Mouse (Mus musculus) fibroblast of lung, adult 2 months (primary cell): ENCODE data around the gene Gm21797.
"Not testable (repeated sequence)": the region's sequence is repeated elsewhere in the genome, so short reads cannot be mapped to it uniquely, and the experiment has no call there.

Source experiments
- DNase-seq: peaks from one replicate; pipeline ENCODE4 v3.0.0-alpha.2; 2011; ENCODE audit warnings: low read depth

The Gm21797 gene

DNA sequence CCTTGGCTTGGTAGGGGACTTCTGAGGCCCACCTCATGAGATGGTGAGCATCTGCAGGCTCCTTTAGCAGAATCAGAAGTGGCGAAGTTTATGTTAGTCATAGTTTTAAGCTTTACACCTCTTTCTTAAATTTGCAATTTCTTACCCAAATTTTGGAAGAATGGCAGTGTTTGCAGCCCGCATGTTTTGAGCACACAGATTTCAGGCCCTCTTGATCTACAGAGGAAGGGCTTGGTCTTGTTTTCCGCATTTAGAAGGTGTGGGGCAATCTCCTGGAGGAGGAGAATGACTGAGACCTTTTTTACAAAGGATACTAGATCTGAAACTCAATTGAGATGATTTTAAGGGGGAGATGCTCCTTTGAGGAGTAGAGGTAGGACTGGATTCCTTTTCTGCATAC lies at the start of gene Gm21797:
Gene Gm21797 (minus strand): TSS at position 101 of the 400 bp plus-strand sequence.
- DNase-seq = not testable (repeated sequence)

DNA sequence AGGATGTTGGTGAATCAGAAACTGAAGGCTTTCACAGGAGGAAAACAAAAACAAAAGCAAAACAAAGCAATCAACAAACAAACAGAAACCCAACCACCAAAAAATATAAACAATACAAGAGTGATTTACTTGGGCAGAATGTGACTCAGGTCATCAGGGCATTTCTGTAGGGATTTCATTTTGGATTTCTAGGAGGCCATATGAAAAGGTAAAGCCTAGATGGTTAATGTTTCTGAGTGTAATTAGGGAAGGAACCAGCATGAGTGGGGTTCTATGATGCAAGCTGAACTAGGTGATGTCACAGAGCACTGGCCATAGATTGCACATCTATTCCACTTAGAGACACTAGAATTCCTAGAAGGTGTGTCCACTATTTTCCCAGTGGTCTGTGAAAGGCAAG lies 29.0 kb upstream of the Gm21797 start, which contains the start of gene Gm20795:
Gene Gm20795 (plus strand): TSS at position 301 of the 400 bp plus-strand sequence.
- DNase-seq = not testable (repeated sequence)
